Mouse (Mus musculus): ENCODE measurements around the gene Psma6. TPM values are rescaled to one million over a fixed set of nuclear protein-coding genes. Genes with fewer than 3 reads are reported as not detected.
"Not testable (repeated sequence)": the region's sequence is repeated elsewhere in the genome, so short reads cannot be mapped to it uniquely, and the experiment has no call there.

Psma6 gene
- 162 and 181 TPM in 2 replicates for polyA plus RNA-seq (2012; rRNA removed)

DNA sequence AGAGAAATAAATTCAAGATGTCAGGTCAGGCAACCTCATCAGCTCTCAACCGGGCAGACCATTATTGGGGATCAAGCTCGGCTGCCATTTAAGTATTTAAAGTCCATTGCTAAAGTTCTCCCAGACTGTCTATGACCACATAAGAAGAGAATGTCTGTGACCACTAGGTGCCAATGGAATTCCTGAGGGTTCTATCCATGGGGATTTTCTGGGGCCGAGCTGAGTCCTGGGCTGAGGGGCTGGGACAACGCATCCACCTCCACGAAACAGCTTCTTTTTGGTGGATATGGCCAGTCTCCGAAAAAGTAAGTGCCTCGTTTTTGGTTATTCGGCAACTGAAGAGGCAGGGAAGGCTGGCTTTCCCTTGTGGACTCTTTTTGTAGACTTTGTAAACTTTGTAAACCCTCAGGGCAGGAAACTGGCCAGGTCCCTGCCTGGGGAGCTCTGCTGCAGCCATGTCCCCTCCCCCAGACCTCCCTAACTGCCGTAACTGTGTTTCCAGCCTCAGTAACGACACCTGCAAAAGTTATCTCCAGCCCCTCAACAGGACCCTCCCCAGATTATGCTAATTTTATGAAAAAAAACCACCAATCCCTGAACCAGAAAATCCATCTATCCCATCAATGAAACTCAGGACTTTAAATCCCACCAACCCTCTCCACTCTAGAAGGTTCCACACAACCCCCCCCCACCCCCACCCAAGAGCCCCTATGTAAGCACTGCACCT is at the start of gene Psma6:
TSS of gene Psma6 (plus strand) at position 200 of the 727 bp plus-strand sequence.
- TF ChIP-seq CTCF (IDR thresholded peaks at IDR 0.05; ENCODE audit: borderline replicate concordance, extremely low read depth, insufficient read depth, insufficient read length), result no peak
- TF ChIP-seq POLR2A (IDR thresholded peaks at IDR 0.05; ENCODE audit: borderline replicate concordance, extremely low read depth, insufficient read depth, insufficient read length, poor library complexity, severe bottlenecking), result no peak
- no peak for DNase-seq (ENCODE audit: low read depth)

DNA sequence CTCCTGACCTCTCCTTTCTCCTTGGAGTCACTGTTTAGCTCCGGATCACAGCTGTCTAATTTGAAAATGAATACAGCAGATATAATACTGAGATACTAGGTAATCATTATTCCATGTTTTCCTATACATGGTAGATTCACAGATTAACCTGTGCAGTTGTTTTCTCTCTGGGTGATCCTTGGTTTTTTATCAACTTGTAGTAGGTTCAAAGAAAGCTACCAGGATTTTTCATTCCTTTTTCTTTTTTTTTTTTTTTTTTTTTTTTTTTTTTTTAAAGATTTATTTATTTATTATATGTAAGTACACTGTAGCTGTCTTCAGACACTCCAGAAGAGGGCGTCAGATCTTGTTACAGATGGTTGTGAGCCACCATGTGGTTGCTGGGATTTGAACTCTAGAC is 45.5 kb upstream of the Psma6 start:
- not testable (repeated sequence) for DNase-seq (ENCODE audit: low read depth)

DNA sequence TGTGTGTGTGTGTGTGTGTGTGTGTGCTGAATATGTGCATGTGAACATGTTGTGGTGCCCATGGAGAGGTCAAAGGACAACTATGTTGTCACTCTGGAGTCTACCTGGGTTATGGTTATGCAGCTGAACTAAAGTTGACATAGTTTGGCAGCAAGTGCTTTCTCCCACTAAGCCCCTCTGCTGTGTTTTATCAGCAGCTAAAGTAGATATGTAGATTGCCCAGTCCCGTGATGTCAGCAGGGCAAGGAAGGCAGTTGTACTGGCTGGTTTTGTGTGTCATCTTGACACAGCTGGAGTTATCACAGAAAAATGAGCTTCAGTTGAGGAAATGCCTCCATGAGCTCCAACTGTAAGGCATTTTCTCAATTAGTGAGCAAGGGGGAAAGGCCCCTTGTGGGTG is 41.0 kb upstream of the Psma6 start:
- DNase-seq (ENCODE audit: low read depth), result not testable (repeated sequence)

DNA sequence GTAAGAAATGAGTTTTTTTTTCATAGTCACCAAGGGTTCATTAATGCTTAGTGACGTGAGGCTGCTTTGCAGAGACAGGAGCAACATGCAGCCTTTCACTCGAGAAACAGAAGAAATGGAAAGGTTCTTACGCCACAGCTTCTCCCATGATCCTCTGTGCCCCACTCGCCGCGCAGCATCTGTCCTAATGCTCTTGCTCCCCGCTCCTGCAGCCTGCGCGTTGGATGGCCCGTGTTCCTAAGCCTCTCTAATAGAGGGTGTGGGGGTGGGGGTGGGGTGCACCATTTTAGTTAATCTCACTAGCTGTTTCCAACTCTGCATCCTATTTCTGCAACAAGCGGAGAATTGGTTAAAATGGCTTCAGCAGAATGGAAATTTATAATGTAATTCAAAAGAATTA is 40.0 kb upstream of the Psma6 start:
- DNase-seq (ENCODE audit: low read depth), result peak; percentile 48
- no peak for TF ChIP-seq CTCF (IDR thresholded peaks at IDR 0.05; ENCODE audit: borderline replicate concordance, extremely low read depth, insufficient read depth, insufficient read length)
- no peak for TF ChIP-seq POLR2A (IDR thresholded peaks at IDR 0.05; ENCODE audit: borderline replicate concordance, extremely low read depth, insufficient read depth, insufficient read length, poor library complexity, severe bottlenecking)

DNA sequence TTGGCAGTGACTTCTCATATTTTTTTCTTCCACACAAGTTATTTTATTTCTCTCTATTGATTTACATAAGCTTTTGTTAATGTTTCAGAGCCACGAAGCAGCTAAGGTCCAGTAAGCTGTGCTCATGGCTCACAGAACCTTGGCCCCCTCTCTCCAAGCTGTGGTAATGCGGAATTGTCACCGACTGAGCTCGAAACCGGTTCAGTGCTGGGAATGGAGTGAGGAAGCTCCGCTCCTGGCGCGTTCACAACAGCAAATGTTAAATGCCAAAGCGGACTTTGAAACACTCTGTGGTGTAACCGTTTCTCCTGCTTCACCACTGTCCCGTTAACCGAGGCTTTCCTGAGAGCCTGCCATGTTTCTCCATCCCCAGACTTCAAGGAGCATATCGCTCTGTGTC is 39.4 kb upstream of the Psma6 start:
- DNase-seq (ENCODE audit: low read depth), result peak; percentile 29
- TF ChIP-seq CTCF (IDR thresholded peaks at IDR 0.05; ENCODE audit: borderline replicate concordance, extremely low read depth, insufficient read depth, insufficient read length), result no peak
- no peak for TF ChIP-seq POLR2A (IDR thresholded peaks at IDR 0.05; ENCODE audit: borderline replicate concordance, extremely low read depth, insufficient read depth, insufficient read length, poor library complexity, severe bottlenecking)

DNA sequence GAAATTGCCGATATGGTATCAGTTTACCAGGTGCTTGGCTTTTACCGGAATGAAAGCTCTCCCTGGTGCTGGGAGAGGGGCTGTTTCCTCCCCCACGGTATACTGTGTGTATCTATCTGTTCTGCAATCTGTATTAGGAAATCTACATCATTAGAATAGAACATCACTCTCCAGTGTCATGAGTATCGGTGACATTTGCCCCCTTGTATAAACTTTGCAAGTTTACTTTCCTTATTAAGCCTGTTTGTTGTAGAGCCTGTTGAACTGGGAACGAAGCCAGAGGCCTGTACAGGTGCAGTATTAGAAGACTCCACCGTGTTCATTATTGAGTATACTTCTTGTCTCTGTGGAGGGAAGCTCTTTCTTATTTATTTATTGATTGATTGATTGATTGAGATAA is 30.6 kb upstream of the Psma6 start:
- DNase-seq (ENCODE audit: low read depth), result no peak
- TF ChIP-seq POLR2A (IDR thresholded peaks at IDR 0.05; ENCODE audit: borderline replicate concordance, extremely low read depth, insufficient read depth, insufficient read length, poor library complexity, severe bottlenecking) (no peak), CTCF (IDR thresholded peaks at IDR 0.05; ENCODE audit: borderline replicate concordance, extremely low read depth, insufficient read depth, insufficient read length) (no peak)

DNA sequence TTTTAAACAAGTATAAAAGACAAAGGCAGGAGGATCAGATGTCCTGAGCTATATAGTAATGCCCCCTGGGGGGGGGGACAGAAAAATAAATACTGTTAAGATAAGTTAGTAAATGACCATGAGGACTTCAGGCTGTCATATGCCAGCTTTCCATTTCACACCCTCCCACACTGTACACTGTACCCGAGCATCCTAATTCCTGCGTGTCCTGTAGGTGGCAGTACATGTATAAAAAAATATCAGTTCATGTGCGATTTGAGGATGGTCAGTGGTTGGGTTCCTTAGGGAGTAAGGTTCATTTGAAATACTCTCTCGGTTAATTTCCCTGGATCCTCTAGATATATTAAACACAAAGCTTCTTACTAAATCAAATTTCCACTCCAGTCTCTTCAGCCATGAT is 29.1 kb upstream of the Psma6 start:
- DNase-seq (ENCODE audit: low read depth), result peak; percentile 63
- no peak for TF ChIP-seq POLR2A (IDR thresholded peaks at IDR 0.05; ENCODE audit: borderline replicate concordance, extremely low read depth, insufficient read depth, insufficient read length, poor library complexity, severe bottlenecking)
- peak; percentile 61; the same call in 1 of the 2 replicates for TF ChIP-seq CTCF (IDR thresholded peaks at IDR 0.05; ENCODE audit: borderline replicate concordance, extremely low read depth, insufficient read depth, insufficient read length)

DNA sequence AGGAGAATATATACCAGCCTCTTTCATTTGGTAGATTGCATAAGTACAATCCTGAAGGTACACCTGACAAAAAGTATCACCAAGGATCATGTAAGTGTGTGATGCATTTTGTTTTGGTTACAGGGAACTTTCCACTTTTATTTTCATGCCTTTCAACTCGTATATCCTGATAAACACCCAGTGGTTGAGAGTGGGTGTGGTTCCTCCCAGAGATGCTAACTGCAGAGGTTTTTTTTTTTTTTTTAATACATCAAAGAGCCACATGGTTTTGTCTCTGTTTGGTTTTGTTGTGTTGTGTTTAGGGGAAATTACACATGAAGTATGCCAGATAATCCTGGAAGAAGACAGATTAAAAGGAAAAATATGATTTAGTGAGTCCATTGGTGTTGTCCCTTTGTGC is 26.7 kb upstream of the Psma6 start:
- TF ChIP-seq POLR2A (IDR thresholded peaks at IDR 0.05; ENCODE audit: borderline replicate concordance, extremely low read depth, insufficient read depth, insufficient read length, poor library complexity, severe bottlenecking), result no peak
- no peak for TF ChIP-seq CTCF (IDR thresholded peaks at IDR 0.05; ENCODE audit: borderline replicate concordance, extremely low read depth, insufficient read depth, insufficient read length)
- DNase-seq (ENCODE audit: low read depth), result no peak

DNA sequence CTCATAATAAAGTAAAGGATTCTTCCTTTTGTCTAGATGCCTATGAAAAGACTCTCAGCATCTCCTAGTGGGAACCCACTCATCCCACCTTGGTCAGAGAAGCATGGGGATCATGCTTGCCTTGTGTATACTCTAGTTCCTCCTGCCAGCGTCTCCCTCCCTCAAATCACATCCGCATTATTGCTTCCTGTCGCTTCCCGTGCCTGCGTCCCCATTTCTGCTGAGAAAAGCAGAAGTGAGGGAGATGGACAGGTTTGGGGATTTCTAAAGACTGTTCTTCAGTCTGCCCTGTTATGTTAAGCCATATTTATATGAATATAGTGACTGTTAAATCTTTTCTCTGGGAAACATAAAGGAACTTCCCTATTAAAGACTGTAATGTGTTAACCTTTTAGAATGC is 23.1 kb upstream of the Psma6 start:
- TF ChIP-seq POLR2A (IDR thresholded peaks at IDR 0.05; ENCODE audit: borderline replicate concordance, extremely low read depth, insufficient read depth, insufficient read length, poor library complexity, severe bottlenecking) (no peak), CTCF (IDR thresholded peaks at IDR 0.05; ENCODE audit: borderline replicate concordance, extremely low read depth, insufficient read depth, insufficient read length) (no peak)
- DNase-seq (ENCODE audit: low read depth), result no peak

DNA sequence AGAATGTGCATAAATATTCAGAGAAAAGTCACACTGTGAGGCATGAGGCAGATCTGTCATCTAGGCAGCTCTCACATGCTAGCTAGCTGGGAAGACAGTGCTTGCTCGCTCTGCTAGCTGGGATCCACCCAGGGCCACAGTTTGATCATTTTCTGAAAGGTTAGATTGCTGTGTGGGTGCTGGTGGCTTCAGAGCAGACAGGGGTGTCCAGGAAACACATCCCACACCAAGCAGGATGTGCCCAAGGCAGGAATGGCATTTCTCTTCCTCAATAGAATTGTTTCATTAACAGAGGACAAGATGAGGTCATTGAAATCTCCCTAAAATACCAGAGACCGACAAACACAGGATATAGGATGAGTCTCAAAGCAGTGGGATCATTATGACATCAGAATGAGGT is 18.9 kb upstream of the Psma6 start:
- TF ChIP-seq CTCF (IDR thresholded peaks at IDR 0.05; ENCODE audit: borderline replicate concordance, extremely low read depth, insufficient read depth, insufficient read length), result no peak
- TF ChIP-seq POLR2A (IDR thresholded peaks at IDR 0.05; ENCODE audit: borderline replicate concordance, extremely low read depth, insufficient read depth, insufficient read length, poor library complexity, severe bottlenecking), result no peak
- DNase-seq (ENCODE audit: low read depth), result no peak

DNA sequence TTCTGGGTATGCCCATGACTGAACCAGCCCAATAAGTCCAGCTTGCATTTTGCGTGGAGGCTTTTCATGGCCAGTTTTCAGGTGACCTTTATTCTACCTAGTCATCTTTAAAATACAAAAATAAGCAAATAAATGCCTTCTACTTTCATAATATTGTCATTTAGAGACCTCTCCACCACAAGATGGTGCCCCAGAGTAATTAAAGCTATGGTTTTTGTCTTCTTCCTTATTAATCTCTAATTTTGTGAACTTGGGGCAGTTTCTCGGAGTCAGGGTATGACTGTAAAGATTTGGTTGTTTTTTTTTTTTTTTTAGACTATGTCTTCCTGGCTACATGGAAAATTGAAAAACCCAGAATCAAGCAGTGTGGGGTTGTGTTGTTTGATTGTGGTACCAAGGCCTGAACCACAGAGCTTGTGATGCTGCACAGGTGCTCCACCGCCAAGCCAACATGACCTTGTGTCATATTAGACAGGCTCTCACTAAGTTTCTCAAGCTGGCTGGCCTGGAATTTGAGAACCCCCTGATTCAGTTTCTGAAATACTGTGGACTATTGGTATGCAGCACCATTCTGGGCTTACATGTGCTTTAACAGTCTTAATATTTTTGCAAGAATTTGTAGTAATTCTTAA is 11.5 kb upstream of the Psma6 start:
- no peak for DNase-seq (ENCODE audit: low read depth)

DNA sequence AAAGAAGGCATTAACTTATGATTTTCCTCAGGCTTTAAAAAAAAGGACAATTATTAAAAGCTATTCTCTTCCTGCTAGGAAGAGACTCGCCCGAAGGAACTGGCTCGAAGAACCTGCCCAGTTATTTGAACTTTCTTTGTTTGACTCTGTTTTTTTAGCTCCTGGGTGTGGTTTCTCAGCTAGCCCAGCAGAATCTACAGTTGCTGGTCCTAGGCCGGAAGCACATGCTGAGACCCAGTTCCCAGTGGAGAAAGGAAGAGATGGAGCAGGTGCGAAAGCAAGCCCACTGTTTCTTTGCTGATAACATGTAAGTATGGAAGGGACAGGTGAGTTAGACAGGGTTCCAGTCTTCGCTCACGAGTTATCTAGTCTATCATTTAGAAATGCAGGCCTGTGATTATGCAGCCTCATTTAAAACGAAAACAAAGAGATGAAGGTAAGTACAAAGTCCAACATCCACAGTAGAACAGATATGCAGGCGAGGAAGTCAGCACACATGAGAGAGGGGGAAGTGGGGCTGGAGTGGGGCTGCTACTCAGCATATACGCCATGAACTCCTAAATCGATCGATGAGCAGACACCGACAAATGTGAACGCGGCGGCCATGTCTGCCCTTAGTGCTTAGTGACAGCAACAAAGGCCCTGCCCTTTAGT is 6.9 kb upstream of the Psma6 start:
- DNase-seq (ENCODE audit: low read depth), result no peak
- TF ChIP-seq POLR2A (IDR thresholded peaks at IDR 0.05; ENCODE audit: borderline replicate concordance, extremely low read depth, insufficient read depth, insufficient read length, poor library complexity, severe bottlenecking) (no peak), CTCF (IDR thresholded peaks at IDR 0.05; ENCODE audit: borderline replicate concordance, extremely low read depth, insufficient read depth, insufficient read length) (no peak)

More for the DNA sequence above, 11.5 kb upstream of the Psma6 start:
- TF ChIP-seq CTCF (IDR thresholded peaks at IDR 0.05; ENCODE audit: borderline replicate concordance, extremely low read depth, insufficient read depth, insufficient read length) (no peak), POLR2A (IDR thresholded peaks at IDR 0.05; ENCODE audit: borderline replicate concordance, extremely low read depth, insufficient read depth, insufficient read length, poor library complexity, severe bottlenecking) (no peak)

All from brain, embryonic 14.5 days (tissue).